Mouse (Mus musculus): ENCODE results near the gene Gm12216. TPM values are rescaled to one million over a fixed set of nuclear protein-coding genes. Genes with fewer than 3 reads are reported as not detected.
A peak's percentile ranks its signal among the peaks of the same experiment; 100 is the strongest.

The Gm12216 gene
- polyA plus RNA-seq, 1 experiment from 2014 or later: 0.31 TPM

- Histone ChIP-seq H3K27ac (no peak overlapping the region), H3K36me3 (no peaks in the 10 kb centered on the region), H3K9me3 (no peaks in the 10 kb centered on the region), H3K4me1 (replicated peaks) (no peaks in the 10 kb centered on the region), H3K4me3 (no peak overlapping the region), H3K27me3 (no peaks in the 10 kb centered on the region), H3K4me2 (no peak overlapping the region; the same call in 1 of the 2 replicates), H3K9ac (no peak overlapping the region)
- ATAC-seq (ENCODE audit: low FRiP score): 0 out of 2 replicates have a peak, but pooled peaks have one; percentile 7
- WGBS: 71% methylated on average over 18 of the region's 18 CpGs
Measured at GRCm38 (mm10) chr11:53734970-53735681, 123.9 kb downstream of the Gm12216 start.

- H3K27ac ChIP-seq: no peak overlapping the region
- WGBS: 86% methylated on average over 2 of the region's 2 CpGs
- H3K27me3 ChIP-seq: no peaks in the 10 kb centered on the region
- no peak for ATAC-seq (ENCODE audit: low FRiP score)
- no peaks in the 10 kb centered on the region for H3K9me3 ChIP-seq
- no peak overlapping the region for H3K4me2 ChIP-seq
- no peaks in the 10 kb centered on the region for H3K4me1 ChIP-seq (replicated peaks)
- no peak overlapping the region for H3K9ac ChIP-seq
- H3K4me3 ChIP-seq: no peak overlapping the region
- no peaks in the 10 kb centered on the region for H3K36me3 ChIP-seq
Measured at GRCm38 (mm10) chr11:53734431-53734830, 124.6 kb downstream of the Gm12216 start.

- no peaks in the 10 kb centered on the region for H3K27me3 ChIP-seq
Measured at GRCm38 (mm10) chr11:53733824-53734223, 125.2 kb downstream of the Gm12216 start.

More at GRCm38 (mm10) chr11:53733824-53734223, 125.2 kb downstream of the Gm12216 start:
- Histone ChIP-seq H3K4me2 (no peak overlapping the region), H3K9me3 (no peaks in the 10 kb centered on the region), H3K4me3 (no peak overlapping the region), H3K9ac (no peak overlapping the region), H3K27ac (no peak overlapping the region), H3K36me3 (no peaks in the 10 kb centered on the region), H3K4me1 (replicated peaks) (no peaks in the 10 kb centered on the region)
- WGBS: 90% methylated on average over 7 of the region's 7 CpGs
- ATAC-seq (ENCODE audit: low FRiP score): no peak

Small RNA genes lying within 50 kb of the gene (microRNA-seq; reads per million reads assigned to microRNA genes)
- gene Mir7671: not detected

Other genes with a start within 250 kb of the Gm12216 start
- 3.9 and 4.6 TPM in 2 replicates for gene Il4, start 240.6 kb downstream of the Gm12216 start, polyA plus RNA-seq (2015; fragmentation: Nextera tagmentation; extraction: Ambion mirVana)
- not detected in 2 replicates for gene Il13, start 224.6 kb downstream of the Gm12216 start, polyA plus RNA-seq (2015; fragmentation: Nextera tagmentation; extraction: Ambion mirVana)
- gene Rad50, start 151.9 kb downstream of the Gm12216 start, polyA plus RNA-seq (2015; fragmentation: Nextera tagmentation; extraction: Ambion mirVana): 12.4 and 12.7 TPM in 2 replicates
- not detected in 2 replicates for gene Il5, start 138.5 kb downstream of the Gm12216 start, polyA plus RNA-seq (2015; fragmentation: Nextera tagmentation; extraction: Ambion mirVana)
- 2.5 and 2.9 TPM in 2 replicates for gene Irf1, start 89.2 kb downstream of the Gm12216 start, polyA plus RNA-seq (2015; fragmentation: Nextera tagmentation; extraction: Ambion mirVana)
- not detected in 2 replicates for gene Gm17334, start 86.1 kb downstream of the Gm12216 start, polyA plus RNA-seq (2015; fragmentation: Nextera tagmentation; extraction: Ambion mirVana)
- 8.1 and 10.8 TPM in 2 replicates for gene Slc22a5, start 32.4 kb upstream of the Gm12216 start, polyA plus RNA-seq (2015; fragmentation: Nextera tagmentation; extraction: Ambion mirVana)
- gene Slc22a21, start 121.1 kb upstream of the Gm12216 start, polyA plus RNA-seq (2015; fragmentation: Nextera tagmentation; extraction: Ambion mirVana): 1.8 and 2.7 TPM in 2 replicates
- 1.8 and 2.1 TPM in 2 replicates for gene Slc22a4, start 168.8 kb upstream of the Gm12216 start, polyA plus RNA-seq (2015; fragmentation: Nextera tagmentation; extraction: Ambion mirVana)
- gene Pdlim4, start 209.8 kb upstream of the Gm12216 start, polyA plus RNA-seq (2015; fragmentation: Nextera tagmentation; extraction: Ambion mirVana): 30.9 and 31.1 TPM in 2 replicates
- 10.9 and 11.3 TPM in 2 replicates for gene P4ha2, start 240.8 kb upstream of the Gm12216 start, polyA plus RNA-seq (2015; fragmentation: Nextera tagmentation; extraction: Ambion mirVana)